Mouse (Mus musculus) gastrocnemius, adult 18-20 months (tissue): ENCODE measurements around the gene Tmod1. TPM values are rescaled to one million over a fixed set of nuclear protein-coding genes. Genes with fewer than 3 reads are reported as not detected.

Experiments
- DNase-seq: peaks from one replicate; pipeline ENCODE4 v3.0.0; 2021; ENCODE audit warnings: low spot score
- total RNA-seq, 2 experiments: library from RNA; stranded (reverse); gene quantifications; 2 replicates each; pipeline ENCODE4 v1.2.3; 2021

Gene Tmod1
- total RNA-seq, 2 experiments from 2014 or later, result 163 to 194 TPM

DNA sequence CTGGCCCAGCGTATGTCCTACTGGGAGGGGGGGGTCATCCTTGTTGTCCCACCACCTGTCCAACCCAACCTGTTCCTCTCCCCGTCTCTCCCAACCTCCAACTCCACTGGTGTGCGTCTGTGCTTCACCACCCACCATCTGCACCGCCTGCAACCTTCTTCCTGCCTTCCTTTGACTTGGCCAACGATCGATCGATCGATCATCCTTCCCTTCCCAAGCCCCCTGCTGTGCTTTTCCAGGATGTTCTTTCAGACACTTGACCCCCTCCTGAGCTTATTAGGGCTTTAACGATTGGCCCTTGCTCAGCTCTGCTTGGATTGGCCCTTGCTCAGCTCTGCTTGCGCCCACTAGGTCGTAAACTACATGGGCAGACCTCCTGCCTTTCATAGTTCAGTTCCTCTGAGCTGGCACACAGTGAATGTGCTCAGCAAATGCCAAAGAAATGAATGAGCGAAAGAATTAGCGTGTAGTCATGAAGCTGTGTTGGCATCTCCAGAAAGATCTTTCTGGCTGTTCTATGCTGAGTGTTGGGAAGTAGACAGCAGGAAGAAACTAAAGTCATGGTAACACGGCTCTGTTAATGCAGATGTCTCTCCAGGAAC lies 50.9 kb downstream of the Tmod1 start:
- no peak for DNase-seq

DNA sequence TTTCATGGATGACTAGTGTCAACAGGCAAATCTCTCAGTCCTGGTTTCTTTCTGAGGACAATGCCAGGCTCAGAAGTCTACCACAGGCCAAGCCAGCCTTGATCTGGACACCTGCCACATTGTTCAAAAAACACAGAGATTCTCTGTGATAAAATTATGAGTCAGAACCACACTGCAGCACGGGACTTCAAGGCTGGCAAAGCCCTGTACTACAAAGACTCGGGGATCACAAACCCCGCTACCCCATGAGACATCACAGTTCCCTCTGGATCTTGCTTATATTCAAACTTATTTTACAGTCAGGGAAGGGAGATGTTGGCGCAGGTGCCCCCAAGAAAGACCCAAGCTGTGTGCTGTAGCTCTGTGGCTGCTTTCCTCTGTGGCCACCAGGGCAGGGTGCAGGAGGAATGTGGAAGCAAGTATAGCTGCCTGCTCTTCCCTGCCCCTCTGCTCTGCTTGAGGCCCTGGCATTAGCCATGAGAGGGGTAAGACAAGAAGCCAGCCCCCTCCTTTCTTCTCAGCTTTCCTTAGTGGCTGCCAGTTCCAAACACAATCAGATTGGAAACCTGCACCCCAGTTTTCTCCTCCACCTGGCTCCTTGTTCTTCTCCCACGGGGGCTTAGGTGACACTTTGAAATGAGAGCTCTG lies 53.8 kb downstream of the Tmod1 start:
- no peak for DNase-seq

DNA sequence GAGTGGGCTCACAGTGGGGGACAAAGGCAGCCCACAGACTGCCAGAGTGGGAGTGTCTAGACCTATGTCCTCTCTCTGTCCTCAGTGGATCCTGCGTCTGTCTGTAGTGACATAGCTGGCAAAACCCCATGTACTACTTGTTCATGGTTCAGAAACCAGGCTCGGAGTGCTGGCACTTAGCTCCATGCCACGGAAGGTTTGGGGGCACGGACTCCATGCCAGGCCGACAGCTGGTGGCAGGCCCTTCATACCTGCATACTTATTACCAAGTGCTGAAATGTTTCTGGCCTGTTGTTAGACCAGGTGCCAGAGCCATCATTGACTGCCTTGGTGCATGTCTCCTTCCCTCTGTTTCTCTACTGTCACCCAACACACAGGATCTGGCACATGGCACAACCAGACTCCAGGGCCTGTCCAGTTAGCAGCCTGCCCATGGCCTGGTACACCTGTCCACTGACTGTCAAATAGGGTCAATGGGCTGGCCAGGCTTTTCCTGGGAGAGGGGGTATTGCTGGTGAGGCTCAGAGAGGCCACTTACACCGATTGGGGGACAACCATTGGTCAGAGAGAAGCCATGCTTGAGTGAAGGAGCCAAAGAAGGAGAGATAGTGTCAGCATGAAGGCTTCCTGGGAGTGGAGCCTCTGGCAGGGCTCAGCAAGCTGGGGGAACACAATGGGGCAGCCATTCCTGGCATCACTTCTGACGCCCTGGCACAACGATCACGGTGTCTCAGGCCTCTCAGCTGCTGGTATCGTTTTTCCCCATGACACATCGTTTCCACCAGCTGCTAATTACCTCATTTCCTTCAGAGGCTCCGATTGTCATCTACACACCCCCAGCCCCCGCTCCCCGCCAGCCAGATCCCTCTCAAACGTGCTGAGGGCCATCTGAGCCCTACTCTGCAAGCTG lies 56.4 kb downstream of the Tmod1 start:
- peak; percentile 22 for DNase-seq

DNA sequence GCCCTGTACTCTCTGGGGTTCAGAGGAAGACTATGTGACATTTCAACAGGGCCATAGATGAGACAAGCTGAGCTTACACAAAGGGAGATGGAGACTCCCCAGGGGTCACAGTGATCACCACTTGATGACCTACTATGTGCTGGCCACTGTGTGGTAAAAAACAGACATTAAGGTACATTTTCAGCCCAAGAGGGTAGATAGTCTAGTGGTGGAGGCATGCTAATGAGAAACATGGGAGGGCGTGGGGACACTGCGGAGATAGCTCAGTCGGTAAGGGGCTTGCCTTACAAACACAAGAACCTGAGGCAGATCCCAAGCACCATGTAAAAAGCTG lies 57.1 kb downstream of the Tmod1 start:
- no peak for DNase-seq

DNA sequence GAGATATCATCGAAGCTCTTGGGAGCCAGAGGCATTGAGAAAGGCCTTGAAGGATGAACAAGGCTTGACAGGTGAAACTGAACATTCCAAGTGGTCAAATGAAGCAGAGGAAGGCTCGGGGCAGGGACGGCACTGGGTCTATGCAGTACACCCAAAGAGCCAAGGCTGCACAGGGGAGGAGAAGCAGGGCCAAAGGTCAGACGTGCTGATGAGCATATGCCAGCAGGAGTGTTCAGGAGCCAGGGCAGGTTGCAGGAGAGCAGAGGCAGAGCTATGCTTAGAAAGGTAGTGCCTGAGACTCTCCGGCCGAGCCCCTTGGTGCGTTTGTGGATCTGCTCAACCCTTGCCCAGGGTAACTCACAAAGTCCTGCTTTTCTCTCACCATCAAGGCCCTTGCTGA lies 57.8 kb downstream of the Tmod1 start:
- no peak for DNase-seq

GRCm38 (mm10) chr4:46097591-46097990 lies 58.9 kb downstream of the Tmod1 start:
- DNase-seq, result no peak

- DNase-seq, result no peak
These were observed 60.4 kb downstream of the Tmod1 start for GRCm38 (mm10) chr4:46099132-46099531.

GRCm38 (mm10) chr4:46100539-46100938 lies 61.8 kb downstream of the Tmod1 start:
- peak; percentile 24 for DNase-seq

GRCm38 (mm10) chr4:46101211-46101711 lies 62.5 kb downstream of the Tmod1 start:
- peak; percentile 37 for DNase-seq

GRCm38 (mm10) chr4:46102078-46102769 lies 63.5 kb downstream of the Tmod1 start:
- DNase-seq, result no peak

DNA sequence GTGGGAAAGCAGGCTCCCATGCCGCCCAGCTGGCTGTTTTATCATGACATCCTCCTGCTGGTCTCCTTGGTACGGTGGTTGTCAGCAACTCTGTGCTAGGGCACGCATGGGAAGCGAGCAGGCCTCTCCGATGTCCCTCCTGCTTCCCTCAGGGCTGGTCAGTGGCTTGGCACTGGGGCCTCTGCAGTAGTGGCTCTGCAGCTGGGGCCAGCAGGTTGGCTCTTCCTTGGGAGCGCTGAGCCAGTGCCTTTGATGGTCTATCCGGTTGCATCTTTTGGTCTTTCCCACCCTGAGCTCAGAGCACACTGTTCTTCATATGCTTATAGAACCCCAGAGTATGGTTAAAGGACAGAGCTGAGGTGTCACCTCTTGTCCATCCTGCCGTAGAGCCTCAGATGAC lies 71.3 kb downstream of the Tmod1 start:
- no peak for DNase-seq

DNA sequence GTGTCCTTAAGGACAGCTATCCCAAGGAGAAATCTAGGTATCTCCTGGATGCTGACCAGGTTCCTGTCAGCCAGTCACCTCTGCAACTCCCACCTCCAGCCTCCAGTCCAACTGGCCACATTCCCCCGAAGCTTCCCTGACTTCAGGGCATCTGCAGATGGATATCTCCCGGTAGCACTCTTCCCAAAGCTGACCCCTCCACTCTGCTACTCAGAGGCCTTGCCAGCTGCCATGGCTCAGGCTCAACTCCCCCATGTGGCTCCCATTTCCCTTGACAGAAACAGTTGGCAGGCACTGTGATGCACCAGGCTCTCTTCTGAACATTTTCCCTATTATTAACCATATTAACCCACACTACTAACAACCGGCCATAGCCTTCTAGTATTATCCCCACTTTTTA lies 72.6 kb downstream of the Tmod1 start:
- no peak for DNase-seq

DNA sequence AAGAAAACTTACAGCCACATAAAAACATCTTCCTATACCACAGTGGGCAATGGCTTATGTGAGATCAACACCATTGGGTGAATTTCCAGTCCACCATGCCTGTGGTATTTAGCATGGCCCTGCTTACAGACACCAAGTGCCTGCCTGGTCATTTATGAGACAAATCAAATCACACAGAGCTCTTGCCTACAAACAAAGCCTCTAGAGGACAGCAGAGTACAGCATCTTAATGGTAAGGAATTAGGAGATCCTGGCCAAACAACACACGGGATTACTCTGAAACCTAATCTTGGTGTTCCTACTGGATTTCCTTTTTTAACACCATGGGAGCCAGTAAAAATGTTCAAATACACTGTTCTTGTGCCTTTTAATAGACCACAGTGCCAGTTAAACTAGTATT lies 76.6 kb downstream of the Tmod1 start:
- no peak for DNase-seq

GRCm38 (mm10) chr4:46116544-46117175 lies 77.9 kb downstream of the Tmod1 start:
- no peak for DNase-seq

GRCm38 (mm10) chr4:46117536-46117935 lies 78.8 kb downstream of the Tmod1 start:
- no peak for DNase-seq

GRCm38 (mm10) chr4:46119514-46120094 lies 80.9 kb downstream of the Tmod1 start:
- DNase-seq, result no peak

GRCm38 (mm10) chr4:46120767-46121166 lies 82.0 kb downstream of the Tmod1 start:
- no peak for DNase-seq

DNA sequence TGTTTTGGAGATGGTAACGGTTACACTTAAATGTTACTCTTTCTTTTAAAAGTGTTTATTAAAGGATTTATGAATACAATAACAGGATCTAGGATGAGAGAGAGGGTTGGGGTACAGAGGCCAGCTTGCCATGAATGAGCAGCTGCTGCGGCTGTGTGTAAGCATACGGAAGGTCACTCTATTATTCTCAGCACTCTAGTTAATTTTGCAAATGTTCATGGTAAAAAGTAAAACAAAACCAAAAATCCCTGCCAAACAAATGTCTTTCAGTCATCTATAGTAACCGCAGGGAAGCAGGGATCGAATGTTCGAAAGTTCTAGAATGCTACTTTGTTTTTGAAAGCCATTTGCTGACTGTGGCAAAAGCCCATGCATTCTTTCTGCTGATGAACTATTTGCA lies 84.6 kb downstream of the Tmod1 start:
- DNase-seq, result no peak

- DNase-seq, result peak; percentile 70
These were observed 87.8 kb downstream of the Tmod1 start for GRCm38 (mm10) chr4:46126541-46126940.

GRCm38 (mm10) chr4:46129311-46130004 lies 90.7 kb downstream of the Tmod1 start:
- no peak for DNase-seq
